Mouse (Mus musculus) gastrocnemius, adult 2 months (tissue): ENCODE results near the gene Ctsw. TPM values are rescaled to one million over a fixed set of nuclear protein-coding genes. Genes with fewer than 3 reads are reported as not detected.

Experiments used
- DNase-seq: peaks from one replicate; pipeline ENCODE4 v3.0.0; 2022
- H3K27ac ChIP-seq: fragments of 200-600 bp; 2 replicates; pipeline ENCODE4 v1.8.1; 2022; ENCODE audit warnings: mild to moderate bottlenecking
- H3K4me3 ChIP-seq: fragments of 200-600 bp; 2 replicates; pipeline ENCODE4 v1.8.1; 2022; ENCODE audit warnings: mild to moderate bottlenecking, moderate library complexity
- CTCF ChIP-seq: fragments of 200-600 bp; IDR thresholded peaks from 2 replicates; pipeline ENCODE4 v1.8.1; 2022; ENCODE audit warnings: antibody characterized with exemption, mild to moderate bottlenecking, moderate library complexity
- intact Hi-C: fragments of 180-260 bp; cut with DNase I; formaldehyde crosslinking; loops from one replicate; pipeline ENCODE4 v1.15.1; 2025
- total RNA-seq, 2 experiments: library from RNA; stranded (reverse); gene quantifications; 2 replicates each; pipeline ENCODE4 v1.2.3; 2021

Gene Ctsw
- total RNA-seq, 2 experiments from 2014 or later, result not detected

DNA sequence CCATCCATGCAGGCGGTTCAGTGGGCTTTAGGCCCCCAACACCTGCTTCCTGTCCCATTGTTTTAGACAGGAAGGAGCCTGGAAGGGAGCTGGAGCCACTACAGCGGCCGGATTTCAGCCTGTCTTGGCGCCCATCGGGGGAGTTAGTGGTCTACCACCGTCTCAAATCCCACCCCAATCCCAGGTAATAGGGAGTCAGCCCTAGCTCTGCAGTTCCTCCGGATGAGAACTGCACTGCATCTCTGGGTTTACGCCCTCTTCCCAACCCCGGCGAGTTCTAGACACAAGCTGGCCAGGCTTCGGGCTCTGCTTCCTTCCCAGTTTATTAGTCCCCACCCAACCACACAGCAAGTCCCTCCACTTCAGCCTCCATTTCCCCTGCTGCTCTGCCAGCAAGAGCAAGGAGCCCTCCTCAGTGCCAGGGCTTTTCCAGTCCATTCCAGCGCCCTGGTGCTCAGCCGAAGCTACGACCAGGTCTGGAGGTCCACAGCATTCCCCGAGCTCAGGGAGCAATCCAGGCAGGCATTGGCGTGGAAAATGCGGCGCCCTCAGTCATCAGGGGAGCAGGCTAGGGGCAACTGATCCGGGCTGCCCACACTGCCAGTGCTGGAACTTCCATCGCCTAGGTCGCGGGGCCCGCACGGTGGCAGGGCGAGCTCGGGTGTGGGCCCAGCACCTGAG is 11.9 kb downstream of the Ctsw start:
- peak; percentile 43 for DNase-seq
- no peak for TF ChIP-seq CTCF
- Histone ChIP-seq H3K27ac (peak overlapping the region; percentile 97), H3K4me3 (peak overlapping the region; percentile 89)
- intact Hi-C loops, result no loop called here

GRCm38 (mm10) chr19:5455568-5455967 is 12.7 kb downstream of the Ctsw start:
- TF ChIP-seq CTCF, result no peak
- DNase-seq, result no peak
- Histone ChIP-seq H3K4me3 (peak overlapping the region; percentile 89), H3K27ac (peak overlapping the region; percentile 97)
- intact Hi-C loops, result no loop called here

DNA sequence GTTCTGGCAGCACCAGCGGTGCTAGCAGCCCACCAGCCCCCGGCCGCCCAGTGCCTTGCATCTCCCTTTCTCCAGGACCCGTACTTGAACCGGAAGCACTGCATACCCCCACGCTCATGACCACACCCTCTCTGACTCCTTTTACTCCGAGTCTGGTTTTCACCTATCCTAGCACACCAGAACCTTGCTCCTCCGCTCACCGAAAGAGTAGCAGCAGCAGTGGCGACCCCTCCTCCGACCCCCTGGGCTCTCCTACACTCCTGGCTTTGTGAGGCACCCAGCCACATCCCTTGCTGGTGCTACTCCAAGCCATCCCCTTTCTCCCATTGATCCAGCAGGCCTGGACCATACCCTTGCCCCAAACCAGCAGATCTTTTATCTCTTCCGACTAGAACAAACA is 13.3 kb downstream of the Ctsw start:
- peak overlapping the region; percentile 89 for H3K4me3 ChIP-seq
- DNase-seq, result no peak
- intact Hi-C loops, result no loop called here
- no peak for TF ChIP-seq CTCF
- peak overlapping the region; percentile 97 for H3K27ac ChIP-seq

- TF ChIP-seq CTCF, result no peak
- Histone ChIP-seq H3K4me3 (no peak overlapping the region), H3K27ac (no peak overlapping the region)
- no peak for DNase-seq
- intact Hi-C loops, result no loop called here
Measured at GRCm38 (mm10) chr19:5451766-5452165, 16.5 kb downstream of the Ctsw start.

- H3K4me3 ChIP-seq, result no peak overlapping the region
- intact Hi-C loops, result no loop called here
- DNase-seq, result no peak
Measured at GRCm38 (mm10) chr19:5449673-5450072, 18.6 kb downstream of the Ctsw start.

GRCm38 (mm10) chr19:5448354-5449150 is 19.8 kb downstream of the Ctsw start:
- intact Hi-C loops, result no loop called here
- DNase-seq, result peak; percentile 43
- H3K4me3 ChIP-seq, result peak overlapping the region; percentile 70
- no peak overlapping the region for H3K27ac ChIP-seq
- no peak for TF ChIP-seq CTCF

More at GRCm38 (mm10) chr19:5449673-5450072, 18.6 kb downstream of the Ctsw start:
- no peak overlapping the region for H3K27ac ChIP-seq
- TF ChIP-seq CTCF, result no peak

DNA sequence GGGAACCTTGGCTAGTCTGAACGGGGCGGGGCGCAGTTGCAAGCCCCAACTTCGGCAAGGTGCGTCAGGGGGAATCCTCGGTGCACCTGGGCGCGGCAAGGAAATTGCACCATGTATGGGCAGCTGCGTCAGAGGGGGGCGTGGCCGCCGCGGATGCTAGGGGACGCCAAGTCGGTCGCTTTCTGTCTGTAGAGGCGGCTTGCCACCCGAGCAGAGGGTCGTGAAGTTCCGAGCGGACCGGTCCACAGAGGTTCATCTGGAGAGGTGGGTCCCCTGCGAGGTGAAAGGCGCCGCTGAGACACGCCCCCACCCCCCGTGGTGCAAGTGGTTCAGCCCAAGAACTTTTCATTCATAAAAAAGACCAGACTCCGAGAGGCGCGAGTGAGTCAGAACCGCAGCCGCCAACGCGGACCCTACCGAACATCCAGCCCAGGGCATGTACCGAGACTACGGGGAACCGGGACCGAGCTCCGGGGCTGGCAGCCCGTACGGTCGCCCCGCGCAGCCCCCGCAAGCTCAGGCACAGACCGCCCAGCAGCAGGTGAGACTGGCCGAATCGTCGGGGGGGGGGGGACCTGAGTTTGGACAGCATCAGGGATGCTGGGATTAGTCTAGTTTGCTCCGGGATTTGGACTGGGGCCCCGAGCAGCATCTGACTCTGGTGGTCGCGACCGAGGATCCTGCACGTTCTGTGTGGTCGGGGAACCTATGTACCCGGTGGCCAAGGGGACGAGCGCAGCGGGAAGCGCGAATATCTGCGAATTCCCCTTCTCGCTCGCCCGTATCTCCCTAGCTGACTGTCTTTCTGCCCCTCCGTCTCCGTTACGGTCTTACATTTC is 20.6 kb downstream of the Ctsw start, which contains the start of gene Fosl1:
Gene Fosl1 (plus strand): TSS at position 33 of the 839 bp plus-strand sequence.
- Histone ChIP-seq H3K4me3 (peak within 1 kb of the TSS; percentile 70), H3K27ac (no peak within 1 kb of the TSS)
- no peak for TF ChIP-seq CTCF
- DNase-seq, result peak; percentile 72
- intact Hi-C loops, result no loop called here

DNA sequence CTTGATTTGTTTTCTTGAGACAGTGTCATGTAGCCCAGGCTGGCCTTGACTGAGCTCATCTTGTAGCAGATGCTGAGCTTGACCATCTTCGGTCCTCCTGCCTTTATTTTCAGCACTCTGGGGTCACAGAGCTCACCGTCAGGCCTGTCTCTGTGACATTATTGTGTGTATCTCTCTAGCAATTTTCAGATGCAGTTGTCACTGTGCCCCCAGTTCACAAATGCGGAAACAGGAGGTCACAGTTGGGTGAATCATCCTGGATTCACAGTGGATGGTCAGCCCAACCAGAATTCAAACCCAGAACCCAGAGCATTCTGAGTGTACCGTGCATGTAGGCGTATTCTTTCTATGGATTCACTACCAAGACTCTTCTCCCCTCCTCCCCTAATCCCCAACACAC is 22.6 kb downstream of the Ctsw start:
- DNase-seq, result no peak
- Histone ChIP-seq H3K4me3 (no peak overlapping the region), H3K27ac (no peak overlapping the region)
- no peak for TF ChIP-seq CTCF
- intact Hi-C loops, result no loop called here

- intact Hi-C loops, result no loop called here
- Histone ChIP-seq H3K27ac (no peak overlapping the region), H3K4me3 (no peak overlapping the region)
- no peak for TF ChIP-seq CTCF
- no peak for DNase-seq
Measured at GRCm38 (mm10) chr19:5444954-5445353, 23.4 kb downstream of the Ctsw start.

DNA sequence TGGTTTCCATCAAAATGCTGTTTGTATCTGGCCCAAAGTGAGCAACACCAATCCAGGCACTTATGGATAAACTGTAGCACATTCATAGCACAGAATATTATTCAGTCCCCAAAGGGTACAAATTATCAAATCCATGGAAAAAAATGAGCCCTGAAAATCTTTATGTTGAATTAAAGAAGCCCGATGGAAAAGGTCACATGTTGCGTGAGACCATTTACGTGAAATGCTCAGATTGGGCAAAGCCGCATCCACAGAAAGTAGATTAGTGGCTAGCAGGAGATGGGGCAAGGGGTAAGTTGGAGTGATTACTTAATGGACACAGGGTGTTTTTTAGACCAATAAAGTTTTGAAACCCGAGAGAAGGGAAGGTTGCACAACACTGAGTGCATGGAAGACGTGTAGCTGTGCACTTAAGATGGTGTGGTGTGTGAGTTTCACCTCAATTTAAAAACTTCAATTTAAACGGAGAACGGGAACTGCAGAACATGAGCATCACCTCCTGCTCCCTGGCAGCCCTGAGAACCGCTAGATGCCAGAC is 23.9 kb downstream of the Ctsw start:
- intact Hi-C loops, result no loop called here
- no peak for TF ChIP-seq CTCF
- no peak for DNase-seq
- Histone ChIP-seq H3K27ac (no peak overlapping the region), H3K4me3 (no peak overlapping the region)

DNA sequence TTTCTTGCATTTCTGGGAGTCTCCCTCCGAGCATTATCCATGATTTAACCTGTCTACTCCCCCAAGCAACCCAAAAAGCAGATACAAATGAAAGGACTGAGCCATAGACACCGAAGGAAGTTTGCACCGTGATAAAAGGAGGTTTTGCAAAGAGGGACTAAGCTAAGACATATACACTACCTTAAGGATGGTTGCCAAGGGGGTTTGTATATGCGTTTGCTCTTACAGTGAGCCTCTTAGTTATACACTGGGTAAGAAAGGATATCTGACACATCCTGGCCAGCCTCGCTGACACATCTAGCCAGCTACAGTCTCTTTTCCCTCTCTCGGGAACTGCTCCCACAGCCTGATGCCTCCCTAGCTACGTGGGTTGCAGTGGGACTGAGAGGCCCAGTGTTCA is 34.4 kb downstream of the Ctsw start:
- intact Hi-C loops, result no loop called here
- TF ChIP-seq CTCF, result no peak

DNA sequence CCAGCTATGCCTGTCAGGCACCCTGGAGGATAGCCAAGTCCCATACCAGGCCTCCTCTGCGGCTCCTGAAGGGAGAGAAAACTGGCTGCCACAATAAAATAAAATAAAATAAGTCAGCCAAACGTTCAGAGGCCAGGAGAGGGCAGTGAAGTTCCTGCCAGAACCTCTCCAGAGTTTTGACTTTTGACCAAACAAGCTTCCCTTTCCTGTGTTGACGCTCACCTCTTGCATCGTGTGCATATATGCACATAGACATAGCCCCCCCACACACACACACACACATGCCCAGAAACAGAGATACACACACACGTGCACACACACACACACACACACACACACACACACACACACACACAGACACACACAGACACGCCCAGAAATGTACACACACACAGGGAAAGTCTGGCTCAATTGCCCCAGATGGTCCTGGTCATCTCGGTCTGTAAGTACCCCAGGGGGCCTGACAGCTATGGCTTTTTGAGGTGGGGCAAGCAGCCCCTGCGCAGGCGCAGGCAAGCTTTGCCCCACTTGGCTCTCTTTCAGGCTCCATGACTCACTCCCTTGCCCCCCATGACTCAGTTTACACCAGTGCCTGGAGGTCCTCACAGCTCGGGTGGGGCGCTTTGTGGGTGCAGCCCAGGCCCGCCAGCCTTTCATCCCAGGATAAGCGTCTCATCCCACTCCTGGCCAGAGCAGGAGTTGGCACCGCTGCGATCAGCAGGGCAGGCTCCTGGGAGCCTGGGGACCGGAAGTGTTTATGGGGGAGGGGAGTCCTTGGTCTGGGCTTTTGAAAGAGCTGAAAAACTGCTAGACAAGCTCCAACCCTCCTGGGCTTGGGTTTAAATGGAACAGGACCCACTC is 35.1 kb downstream of the Ctsw start:
- H3K4me3 ChIP-seq, result peak overlapping the region; percentile 66
- peak; percentile 64 for DNase-seq
- TF ChIP-seq CTCF, result peak; percentile 56
- peak overlapping the region; percentile 75 for H3K27ac ChIP-seq
- intact Hi-C loops, result no loop called here

More for the DNA sequence above, 34.4 kb downstream of the Ctsw start:
- DNase-seq, result no peak
- H3K4me3 ChIP-seq, result no peak overlapping the region
- H3K27ac ChIP-seq, result peak overlapping the region; percentile 75
